Mouse (Mus musculus) heart, embryonic 16.5 days (tissue): ENCODE data around the gene Aaed1. TPM values are rescaled to one million over a fixed set of nuclear protein-coding genes. Genes with fewer than 3 reads are reported as not detected.
A peak's percentile ranks its signal among the peaks of the same experiment; 100 is the strongest.

Experiments used
- ATAC-seq: fragments of 200-750 bp; cut with Nextera tagmentation; replicated peaks from 2 replicates; pipeline ENCODE4 v1.8.0; 2017; ENCODE audit warnings: moderate number of reproducible peaks; ENCODE audit not compliant: insufficient read depth, low FRiP score; ENCODE audit errors: extremely low read depth
- H3K27ac ChIP-seq: fragments of 300-500 bp; sonication (generic); 2 replicates; pipeline ENCODE4 v1.5.1; 2014; ENCODE audit warnings: mild to moderate bottlenecking, low read length, control low read depth, moderate library complexity
- H3K27me3 ChIP-seq: fragments of 300-500 bp; sonication (generic); 2 replicates; pipeline ENCODE4 v1.6.1; 2014; ENCODE audit warnings: low read length, mixed read lengths; ENCODE audit not compliant: control insufficient read depth, insufficient read depth
- H3K36me3 ChIP-seq: fragments of 300-500 bp; sonication (generic); 2 replicates; pipeline ENCODE4 v1.6.1; 2014; ENCODE audit not compliant: control insufficient read depth, insufficient read depth
- H3K4me1 ChIP-seq: fragments of 300-500 bp; sonication (generic); 2 replicates; pipeline ENCODE4 v1.6.1; 2014; ENCODE audit warnings: low read length, mixed read lengths; ENCODE audit not compliant: control insufficient read depth, insufficient read depth
- H3K4me2 ChIP-seq: fragments of 300-500 bp; sonication (generic); 2 replicates; pipeline ENCODE4 v1.6.1; 2014; ENCODE audit warnings: low read depth, mild to moderate bottlenecking, control low read depth, low read length
- H3K4me3 ChIP-seq: fragments of 300-500 bp; sonication (generic); 2 replicates; pipeline ENCODE4 v1.5.1; 2014; ENCODE audit warnings: mild to moderate bottlenecking, control low read depth, low read length
- H3K9ac ChIP-seq: fragments of 300-500 bp; sonication (generic); 2 replicates; pipeline ENCODE4 v1.6.1; 2014; ENCODE audit warnings: low read length, control low read depth
- H3K9me3 ChIP-seq: fragments of 300-500 bp; sonication (generic); replicated peaks from 2 replicates; pipeline ENCODE4 v1.6.1; 2016; ENCODE audit warnings: low read length; ENCODE audit not compliant: control insufficient read depth
- WGBS: fragments of 180-500 bp; shearing (Covaris S2); extraction: QIAGEN DNeasy Blood & Tissue Kit; methylation state at CpG from one replicate; pipeline ENCODE4 v1.1.7; 2014; 5-methylcytosine and 5-hydroxymethylcytosine counted together
- polyA plus RNA-seq: library from polyadenylated mRNA; unstranded; fragments of >200 nt; fragmentation: Nextera tagmentation; extraction: Ambion mirVana; gene quantifications from 2 replicates; pipeline ENCODE4 v1.2.1, GENCODE M21; 2015

The Aaed1 gene
- polyA plus RNA-seq = 63.2 and 70.4 TPM in 2 replicates

DNA sequence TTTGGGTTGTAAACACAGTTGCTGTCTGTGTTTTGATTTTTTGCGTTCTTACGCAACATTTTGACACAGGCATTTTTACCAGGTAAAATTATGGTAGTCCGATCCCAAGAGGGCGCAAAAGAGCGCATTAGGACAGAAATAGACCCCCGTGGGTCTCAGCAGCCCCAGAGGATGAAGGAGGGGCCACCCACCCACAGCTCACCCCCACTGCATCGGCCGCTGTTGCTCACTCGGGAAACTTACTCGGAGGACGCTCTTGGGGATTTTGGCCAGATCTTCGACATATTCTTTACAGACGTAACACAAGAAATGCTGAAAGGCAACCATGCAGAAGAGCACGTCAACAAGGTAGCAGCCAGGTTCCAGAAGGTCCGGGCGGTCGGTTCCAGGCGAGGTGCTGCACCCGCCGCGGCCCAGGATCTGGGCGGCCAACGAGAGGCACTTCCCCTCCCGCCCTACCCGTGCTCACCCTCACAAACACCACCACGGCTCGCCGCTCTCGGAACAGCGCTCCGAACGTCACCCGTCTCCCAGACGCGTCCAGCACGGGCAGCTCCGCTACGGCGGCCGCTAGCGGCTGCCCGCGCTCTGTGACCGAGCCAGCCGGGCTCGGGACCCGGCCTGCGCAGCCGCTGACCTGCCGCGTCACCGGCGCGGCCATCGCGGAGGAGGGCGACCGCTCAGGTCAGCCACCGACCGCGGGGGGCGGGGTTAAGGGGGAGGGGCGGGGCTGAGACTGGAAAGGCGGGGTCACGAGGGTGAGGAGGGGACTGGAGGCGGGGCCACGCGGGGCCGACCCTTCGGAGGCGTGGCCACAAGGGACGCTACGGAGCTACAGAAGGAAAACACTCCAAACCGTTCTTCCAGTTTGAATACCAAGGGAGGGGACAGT, at the start of gene Aaed1:
Aaed1 (minus strand) TSS at position 687 of the 892 bp plus-strand sequence.
- peak; percentile 86 for ATAC-seq
- Histone ChIP-seq H3K4me3 (peak within 1 kb of the TSS; percentile 85), H3K27me3 (no peaks in the 10 kb centered on the region), H3K4me2 (peak within 1 kb of the TSS; percentile 66), H3K36me3 (peaks cover 12% of the 10 kb centered on the region; the same call in 1 of the 2 replicates), H3K9ac (peak within 1 kb of the TSS; percentile 89), H3K27ac (peak within 1 kb of the TSS; percentile 98), H3K4me1 (peaks cover 29% of the 10 kb centered on the region), H3K9me3 (no peaks in the 10 kb centered on the region)
- under 1% methylated on average over 72 of the region's 74 CpGs for WGBS

DNA sequence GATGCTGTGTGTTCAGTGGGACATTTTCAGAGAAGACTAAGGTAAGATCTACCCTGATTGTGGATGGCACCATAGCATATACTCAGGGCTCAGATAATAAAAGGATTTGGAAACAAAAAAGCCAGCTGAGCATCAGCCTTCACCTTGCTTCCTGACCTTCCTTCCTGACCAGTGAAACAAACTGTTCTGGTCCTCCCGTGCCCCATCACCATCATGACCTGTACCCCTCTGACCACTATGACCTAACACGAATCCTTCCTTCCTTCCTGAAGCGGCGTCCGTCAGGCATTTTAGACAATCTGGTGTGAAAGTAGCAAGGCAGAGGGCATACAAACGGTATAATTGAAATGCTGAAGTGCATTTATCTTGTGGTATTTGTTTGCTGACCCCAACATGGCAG, 49.6 kb upstream of the Aaed1 start:
- whole genome bisulfite sequencing = 81% methylated on average over 6 of the region's 6 CpGs
- no peaks in the 10 kb centered on the region for H3K4me1 ChIP-seq

DNA sequence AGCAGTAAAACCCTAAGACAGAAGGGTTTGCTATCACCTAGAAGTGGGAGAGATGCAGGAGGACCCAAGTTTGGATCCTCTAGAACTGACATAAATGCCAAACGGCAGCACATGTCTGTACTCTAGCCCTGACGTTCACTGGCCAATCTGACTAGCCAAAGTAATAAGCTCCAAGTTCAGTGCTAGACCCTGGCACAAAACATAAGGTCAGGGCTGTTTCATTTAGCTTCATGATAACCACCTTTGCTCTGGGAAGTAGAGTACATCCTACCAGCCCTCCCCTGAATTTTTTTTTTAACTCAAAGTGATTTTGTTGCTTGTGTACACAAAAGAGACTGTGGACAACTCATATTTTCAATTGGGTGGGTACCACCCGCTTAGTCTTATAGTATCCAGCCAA, 48.5 kb upstream of the Aaed1 start:
- no peak overlapping the region for H3K4me3 ChIP-seq
- H3K9me3 ChIP-seq = no peaks in the 10 kb centered on the region
- ATAC-seq = no peak
- H3K9ac ChIP-seq = no peak overlapping the region
- H3K4me1 ChIP-seq = no peaks in the 10 kb centered on the region
- H3K4me2 ChIP-seq = no peak overlapping the region
- H3K27me3 ChIP-seq = no peaks in the 10 kb centered on the region
- 87% methylated on average over 3 of the region's 3 CpGs for WGBS
- H3K27ac ChIP-seq = no peak overlapping the region
- peaks cover 24% of the 10 kb centered on the region for H3K36me3 ChIP-seq

More for the DNA sequence above, 49.6 kb upstream of the Aaed1 start:
- no peak overlapping the region for H3K9ac ChIP-seq
- H3K27me3 ChIP-seq = no peaks in the 10 kb centered on the region
- H3K27ac ChIP-seq = no peak overlapping the region
- peaks cover 35% of the 10 kb centered on the region for H3K36me3 ChIP-seq
- H3K4me3 ChIP-seq = no peak overlapping the region
- no peaks in the 10 kb centered on the region for H3K9me3 ChIP-seq
- no peak for ATAC-seq
- H3K4me2 ChIP-seq = no peak overlapping the region

DNA sequence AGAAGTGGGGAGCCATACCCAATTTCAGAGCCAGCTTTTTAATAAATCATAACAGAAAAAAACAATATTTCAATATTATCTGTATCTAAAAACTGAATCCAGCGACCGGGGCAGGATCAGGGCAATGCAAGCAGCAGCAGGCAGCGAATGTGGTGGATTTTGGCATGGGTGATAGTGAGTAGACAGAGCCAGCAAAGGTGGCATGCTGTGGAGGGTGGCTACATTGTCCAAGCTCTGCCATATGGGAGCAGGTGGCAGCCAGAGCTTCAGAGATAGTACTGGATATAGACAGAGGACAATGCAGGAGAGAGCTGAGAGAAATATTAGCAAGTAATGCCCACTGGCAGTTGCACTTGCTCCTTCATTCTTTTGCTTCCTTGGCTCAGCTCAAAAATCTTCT, 47.2 kb upstream of the Aaed1 start:
- no peak overlapping the region for H3K9ac ChIP-seq
- H3K4me2 ChIP-seq = no peak overlapping the region
- H3K4me3 ChIP-seq = no peak overlapping the region
- WGBS = 83% methylated on average over 3 of the region's 3 CpGs
- H3K9me3 ChIP-seq = no peaks in the 10 kb centered on the region
- peaks cover 17% of the 10 kb centered on the region for H3K36me3 ChIP-seq
- ATAC-seq = no peak
- no peaks in the 10 kb centered on the region for H3K4me1 ChIP-seq
- no peak overlapping the region for H3K27ac ChIP-seq
- H3K27me3 ChIP-seq = no peaks in the 10 kb centered on the region

DNA sequence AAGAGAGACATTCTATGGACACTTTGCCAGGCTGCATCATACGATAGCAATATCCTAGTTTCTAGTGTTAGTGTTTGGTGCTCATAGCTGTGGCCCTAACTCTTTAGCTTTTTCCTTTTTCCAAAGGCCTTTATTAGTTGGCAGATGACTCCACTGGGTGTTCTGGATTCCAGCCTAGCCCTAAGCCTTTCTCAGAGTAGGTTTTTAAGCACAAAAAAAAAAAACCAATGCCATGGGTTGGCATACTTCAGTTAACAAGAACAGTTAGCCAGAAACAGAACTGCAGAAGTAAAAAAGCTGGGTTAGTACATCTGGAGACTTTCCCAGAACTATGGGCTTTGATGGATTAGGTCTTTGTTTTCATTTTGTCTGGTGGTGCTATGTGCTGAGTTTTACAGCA, 46.0 kb upstream of the Aaed1 start:
- Histone ChIP-seq H3K27ac (no peak overlapping the region), H3K27me3 (no peaks in the 10 kb centered on the region), H3K36me3 (peaks cover 8% of the 10 kb centered on the region), H3K4me3 (no peak overlapping the region), H3K9me3 (no peaks in the 10 kb centered on the region), H3K4me2 (no peak overlapping the region), H3K9ac (no peak overlapping the region), H3K4me1 (no peaks in the 10 kb centered on the region)
- WGBS = 74% methylated on average over 1 of the region's 1 CpGs
- no peak for ATAC-seq

DNA sequence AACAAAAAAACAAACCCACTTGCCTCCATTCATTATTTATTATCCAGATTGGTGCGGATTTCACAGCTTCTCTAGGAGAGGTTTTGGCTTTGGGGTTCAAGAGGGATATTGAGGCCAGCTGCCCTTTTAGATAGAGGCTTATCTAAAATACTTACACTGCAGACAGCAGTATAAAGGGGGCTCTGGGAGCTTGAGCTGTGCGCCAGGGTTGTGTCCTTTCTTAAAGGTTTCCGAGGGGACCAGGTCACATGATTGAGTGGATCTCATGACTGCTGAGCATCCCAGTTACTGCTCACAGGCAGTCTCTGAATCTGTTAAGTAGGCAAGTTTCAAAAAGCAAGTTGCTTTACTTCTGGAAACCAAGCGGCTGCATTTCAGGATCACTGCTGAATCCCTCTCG, 44.9 kb upstream of the Aaed1 start:
- Histone ChIP-seq H3K4me1 (no peaks in the 10 kb centered on the region), H3K4me2 (no peak overlapping the region), H3K9ac (no peak overlapping the region), H3K27ac (no peak overlapping the region), H3K27me3 (no peaks in the 10 kb centered on the region), H3K9me3 (no peaks in the 10 kb centered on the region), H3K4me3 (no peak overlapping the region), H3K36me3 (peaks cover under 1% of the 10 kb centered on the region)
- no peak for ATAC-seq
- 57% methylated on average over 5 of the region's 5 CpGs for WGBS

DNA sequence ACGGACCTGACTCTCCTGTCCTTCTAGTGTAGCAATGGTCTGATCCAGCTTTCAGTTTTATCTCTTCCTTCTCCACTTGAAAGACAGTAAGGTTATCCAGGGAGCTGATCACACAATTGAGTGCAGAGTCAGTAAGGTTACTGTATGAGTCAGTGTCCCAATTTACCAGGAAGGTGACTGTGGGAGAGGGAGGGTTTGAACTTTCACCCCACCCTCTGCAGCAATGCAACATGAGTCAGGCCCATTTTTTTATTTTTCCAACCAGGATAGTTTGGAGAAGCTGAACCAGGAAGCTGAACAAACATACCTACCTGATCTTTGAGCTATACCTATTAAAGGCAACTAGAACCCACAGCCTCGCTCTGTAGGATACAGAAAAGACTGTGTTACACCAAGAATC, 37.0 kb upstream of the Aaed1 start:
- ATAC-seq = no peak
- Histone ChIP-seq H3K9me3 (no peaks in the 10 kb centered on the region), H3K4me2 (no peak overlapping the region), H3K36me3 (no peaks in the 10 kb centered on the region), H3K4me3 (no peak overlapping the region), H3K27ac (no peak overlapping the region), H3K9ac (no peak overlapping the region), H3K27me3 (no peaks in the 10 kb centered on the region), H3K4me1 (no peaks in the 10 kb centered on the region)
- 69% methylated on average over 2 of the region's 2 CpGs for WGBS

DNA sequence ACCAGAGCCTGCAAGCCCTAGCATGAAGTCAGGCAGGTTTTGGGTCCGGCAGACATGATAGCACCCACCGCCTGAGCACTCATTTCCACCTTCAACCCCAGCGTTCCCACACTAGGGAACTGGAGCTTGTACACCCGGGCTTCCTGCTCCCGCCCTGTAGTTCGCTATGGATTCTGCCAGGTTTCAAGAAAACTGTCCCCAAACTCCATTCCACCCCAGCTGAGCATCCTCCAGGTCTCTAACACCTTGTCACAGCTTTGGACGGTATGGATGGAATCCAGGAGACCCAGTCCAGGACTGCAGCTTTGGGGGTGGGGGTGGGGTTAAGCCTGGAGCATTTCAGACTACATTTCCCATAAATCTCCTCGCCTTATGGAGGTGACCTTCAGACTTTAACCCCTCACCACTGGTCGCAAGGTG, 31.6 kb upstream of the Aaed1 start:
- H3K4me1 ChIP-seq = no peaks in the 10 kb centered on the region
- H3K27ac ChIP-seq = peak overlapping the region; percentile 40; the same call in 1 of the 2 replicates
- peak overlapping the region; percentile 71 for H3K9ac ChIP-seq
- peak overlapping the region; percentile 71 for H3K4me3 ChIP-seq
- H3K27me3 ChIP-seq = no peaks in the 10 kb centered on the region
- peak; percentile 83 for ATAC-seq
- peak overlapping the region; percentile 72 for H3K4me2 ChIP-seq
- H3K9me3 ChIP-seq = no peaks in the 10 kb centered on the region
- 2% methylated on average over 9 of the region's 9 CpGs for WGBS
- H3K36me3 ChIP-seq = no peaks in the 10 kb centered on the region

DNA sequence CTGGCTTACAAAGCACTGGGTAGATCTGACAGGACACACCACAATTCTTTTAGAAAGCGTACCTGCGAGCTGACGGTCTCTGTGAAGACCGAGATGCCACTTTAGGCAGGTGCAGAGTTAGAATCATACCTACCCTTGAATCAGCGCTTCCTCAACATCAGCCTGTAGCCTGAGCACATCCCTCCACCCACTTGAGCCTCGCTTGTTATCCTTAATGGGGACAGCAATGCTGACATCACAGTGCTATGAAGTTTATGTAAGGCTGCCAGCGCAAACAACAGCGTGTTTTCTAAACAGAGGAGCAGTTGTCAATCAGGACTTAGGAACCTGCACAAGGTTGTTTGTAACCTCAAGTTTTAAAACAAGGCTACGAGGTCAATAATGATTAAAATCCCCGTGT, 31.1 kb upstream of the Aaed1 start:
- Histone ChIP-seq H3K27me3 (no peaks in the 10 kb centered on the region), H3K4me2 (peak overlapping the region; percentile 72), H3K27ac (0 out of 2 replicates have a peak overlapping the region, but pooled peaks have one; percentile 40), H3K4me3 (peak overlapping the region; percentile 71), H3K9ac (peak overlapping the region; percentile 71), H3K4me1 (no peaks in the 10 kb centered on the region), H3K9me3 (no peaks in the 10 kb centered on the region), H3K36me3 (no peaks in the 10 kb centered on the region)
- peak; percentile 58; the same call in 1 of the 2 replicates for ATAC-seq
- WGBS = 18% methylated on average over 10 of the region's 10 CpGs
